Mouse (Mus musculus) cerebellum, postnatal 4 days (tissue): ENCODE measurements at regions not wholly inside any gene's neighbourhood (a gene's known extent, or its start where the extent isn't known, plus 50 kb on each side); places are given as distances from the start of the nearest gene placed in this dataset.
A peak's percentile ranks its signal among the peaks of the same experiment; 100 is the strongest.

ENCODE experiments used
- DNase-seq, 2 experiments: peaks; one replicate each; pipeline ENCODE4 v3.0.0; 2022; ENCODE audit warnings: low spot score in 2 of 2, mixed read lengths in 1 of 2

DNA sequence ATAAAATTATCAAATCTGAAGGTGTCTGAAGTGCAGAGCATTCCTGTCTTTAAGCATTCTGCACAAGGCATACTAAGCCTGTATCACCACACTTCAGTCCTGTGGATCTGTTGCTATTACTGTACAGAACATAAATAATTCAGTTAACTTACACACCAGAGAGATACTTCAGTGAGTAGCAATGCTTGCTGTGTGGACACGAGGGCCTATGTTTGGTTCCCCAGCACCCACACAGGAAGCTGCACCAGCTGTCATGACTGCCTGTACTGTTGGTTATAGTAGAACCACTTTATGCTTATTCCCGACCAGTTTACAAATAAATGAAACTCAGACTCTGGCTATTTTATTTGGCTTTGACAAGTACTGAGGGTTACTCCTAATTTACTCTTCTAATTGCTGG, 271.7 kb downstream of the Slc30a10 start:
- no peak for DNase-seq

DNA sequence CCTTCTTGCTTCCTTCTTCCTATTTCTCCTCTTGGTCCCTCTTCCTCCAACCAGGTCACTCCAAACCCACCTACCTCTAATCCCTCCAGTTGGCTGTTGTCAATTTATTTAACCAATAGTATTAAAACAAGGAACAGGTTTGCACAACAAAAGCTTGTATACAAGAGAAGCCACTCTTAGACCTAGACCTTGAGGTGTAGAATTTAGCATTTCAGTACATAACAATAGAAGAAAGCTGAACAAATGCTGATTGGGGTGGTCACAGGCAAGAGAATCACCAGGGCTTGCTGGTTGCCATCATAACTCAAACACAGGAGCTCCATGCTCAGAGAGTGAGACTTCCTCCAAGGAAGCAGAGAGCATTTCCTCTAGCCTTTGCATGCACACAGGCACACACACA, 272.2 kb downstream of the Slc30a10 start:
- DNase-seq = no peak

DNA sequence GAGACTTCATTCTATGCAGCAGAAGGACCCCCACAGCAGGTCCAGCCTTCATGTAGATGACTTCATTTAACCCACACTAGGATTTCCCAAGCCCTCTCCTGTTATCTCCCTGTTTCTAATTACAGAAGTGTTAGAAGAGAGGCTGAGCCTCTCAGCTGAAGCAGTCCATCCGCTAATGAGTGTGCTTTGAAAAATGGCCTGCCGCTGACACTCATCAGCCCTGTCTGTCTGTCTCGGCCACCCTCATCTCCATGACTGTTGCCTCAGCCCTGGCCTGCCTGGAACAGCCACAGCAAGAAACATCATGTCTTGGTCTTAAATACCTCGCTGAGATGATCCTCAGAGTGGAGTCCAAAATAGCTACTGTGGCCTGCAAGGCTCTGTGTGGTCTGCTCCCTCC, 273.1 kb downstream of the Slc30a10 start:
- no peak for DNase-seq

DNA sequence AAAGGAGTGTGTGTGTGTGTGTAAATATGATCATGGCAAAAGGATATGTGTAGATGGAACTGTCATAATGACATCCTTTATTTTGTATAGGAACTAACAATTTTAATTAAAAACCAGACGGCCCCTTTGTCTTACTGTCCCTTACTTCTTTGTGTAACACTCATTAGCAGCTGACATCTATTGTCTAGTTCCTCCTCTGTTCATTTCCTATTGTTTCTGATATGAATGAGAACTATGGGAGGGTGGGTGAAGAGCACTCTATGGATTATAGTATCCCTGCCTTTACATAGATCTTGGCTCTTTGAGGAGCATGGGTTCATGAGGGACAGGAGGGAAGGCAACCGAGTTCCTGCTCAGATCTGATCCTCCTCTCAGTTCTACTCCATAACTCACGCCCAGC, 273.8 kb downstream of the Slc30a10 start:
- DNase-seq = no peak

DNA sequence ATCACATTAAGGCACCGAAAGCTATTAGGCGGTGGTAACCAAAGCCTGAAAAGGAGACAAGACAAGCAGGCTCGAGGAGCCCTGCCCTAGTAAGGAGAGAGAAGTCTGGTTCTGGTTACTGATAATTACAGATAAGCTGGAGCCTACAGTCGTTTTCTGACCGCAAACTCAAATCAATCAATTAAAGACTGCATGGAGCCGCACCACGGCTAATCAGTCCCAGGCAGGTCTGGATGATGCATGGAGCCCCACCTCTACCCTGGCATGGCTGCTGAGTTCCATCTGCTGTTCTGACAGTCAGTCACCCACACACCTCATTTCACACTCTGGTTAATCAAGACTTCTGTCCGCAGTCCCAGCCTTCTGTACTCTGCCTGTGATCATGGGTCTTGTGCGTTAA, 276.4 kb downstream of the Slc30a10 start:
- no peak for DNase-seq

DNA sequence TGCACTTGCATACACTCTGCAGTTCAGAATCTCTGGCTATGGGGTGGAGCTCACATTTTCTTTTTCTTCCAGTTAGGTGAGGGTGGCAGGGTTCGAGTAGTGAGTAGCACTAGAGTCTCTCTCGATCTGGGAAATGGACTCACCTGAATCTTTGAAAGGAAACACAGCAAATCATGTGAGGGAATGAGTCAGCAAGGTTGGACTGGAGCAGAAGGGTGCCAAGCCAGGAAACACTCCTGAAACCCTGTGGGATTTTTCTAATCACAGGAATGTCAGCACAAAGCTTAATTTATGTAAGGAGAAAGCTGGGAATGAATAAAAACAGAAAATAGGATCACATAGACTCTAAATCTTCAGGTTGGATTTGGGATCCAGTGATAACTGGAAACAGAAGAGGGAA, 282.1 kb downstream of the Slc30a10 start:
- DNase-seq = no peak

DNA sequence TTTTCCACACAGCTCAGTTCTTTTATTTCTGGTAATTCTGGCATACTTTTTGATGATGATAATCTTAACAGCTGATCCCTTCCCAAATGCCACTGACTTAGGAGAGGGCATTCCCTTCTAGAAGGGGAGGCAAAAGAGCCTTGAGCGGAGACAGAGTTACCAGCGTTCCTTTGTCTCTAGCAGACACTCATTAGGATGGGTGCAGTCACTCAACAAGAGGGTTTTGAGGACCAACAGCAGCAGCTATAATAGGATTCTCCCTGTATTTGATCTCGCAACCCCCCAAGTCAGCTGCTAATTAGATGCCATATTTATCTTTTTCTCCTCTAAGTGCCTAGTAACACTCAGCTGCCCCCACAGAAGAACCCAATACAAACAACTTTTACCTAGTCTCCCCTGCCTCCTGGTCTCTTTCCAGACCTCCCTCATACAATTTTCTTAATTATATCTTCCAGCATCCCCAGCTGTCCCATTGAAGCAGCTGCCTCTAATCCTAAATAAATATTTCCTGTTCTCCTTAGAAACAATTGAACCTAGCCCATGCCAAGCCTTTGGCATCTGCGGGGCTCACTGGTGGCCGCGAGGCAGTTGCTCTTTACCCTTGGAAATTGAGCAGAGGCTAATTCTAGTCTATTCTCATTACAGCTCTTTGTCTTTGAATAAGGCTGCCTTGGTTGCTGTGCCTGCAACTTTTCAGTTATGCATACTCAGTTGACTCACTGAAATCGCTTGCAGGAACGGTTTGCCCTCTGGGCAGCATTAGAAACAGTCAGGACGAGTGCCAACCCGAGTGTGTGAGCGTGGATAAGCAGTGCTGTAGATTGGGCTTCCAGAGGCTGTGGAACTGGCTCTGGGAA, 286.6 kb downstream of the Slc30a10 start:
- DNase-seq = peak in 1 of 2 experiments; percentile 11

DNA sequence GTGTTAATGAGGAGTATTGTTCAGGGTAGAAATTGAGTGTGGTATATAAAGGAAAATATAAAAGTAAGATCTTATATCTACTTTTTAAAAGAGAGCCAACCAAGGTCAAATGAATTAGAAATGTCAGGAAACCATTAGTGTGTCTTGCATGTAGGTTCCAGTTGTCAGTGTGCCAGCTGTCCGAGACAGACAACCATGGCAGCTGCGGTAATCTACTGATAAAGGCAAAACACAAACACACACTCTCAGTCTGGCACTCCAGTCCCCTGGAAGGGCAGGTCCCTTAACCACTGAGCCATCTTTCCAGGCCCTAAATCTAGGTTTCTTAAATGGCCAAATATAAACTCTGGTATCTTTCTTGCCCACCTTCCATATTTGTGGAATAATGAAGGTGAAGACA, 294.6 kb downstream of the Slc30a10 start:
- DNase-seq = no peak

DNA sequence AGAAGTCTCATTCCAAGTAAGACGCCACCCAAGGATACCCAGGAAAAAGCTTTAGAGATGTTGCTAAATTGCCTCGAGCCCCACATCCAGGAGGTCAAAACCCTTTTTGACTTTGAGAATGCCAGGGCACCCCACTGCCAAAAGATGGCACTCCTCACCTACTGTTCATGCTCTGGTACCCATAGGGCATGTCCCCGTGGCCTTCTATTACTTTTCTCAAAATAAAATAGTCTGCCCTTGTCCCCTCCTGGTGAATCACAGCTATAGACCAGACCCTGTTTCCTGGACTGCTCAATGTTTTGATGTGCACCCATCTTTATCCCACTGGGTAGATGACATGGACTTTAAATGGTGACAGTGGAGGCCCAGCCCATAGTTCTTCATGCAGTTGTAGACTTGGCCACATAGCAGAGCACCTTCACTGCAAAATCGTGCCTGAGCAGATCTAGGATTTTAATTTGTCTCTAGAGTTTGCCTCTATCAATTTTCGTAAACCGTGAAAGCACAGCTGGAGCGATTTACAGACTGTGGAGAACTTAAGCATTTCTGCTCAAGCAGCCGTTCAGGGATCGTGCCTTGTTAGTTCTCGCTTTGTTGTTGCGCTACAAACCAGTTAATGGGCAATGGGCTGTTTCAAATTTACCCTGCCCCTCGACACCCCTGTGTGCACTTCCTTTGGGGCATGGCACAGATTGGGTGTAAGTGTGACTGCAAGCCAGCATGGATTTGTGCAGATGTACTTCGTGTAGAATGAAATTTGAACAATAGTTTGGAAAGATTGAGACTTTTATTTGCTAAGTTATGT, 300.0 kb downstream of the Slc30a10 start:
- DNase-seq = peak in 1 of 2 experiments; percentile 4

DNA sequence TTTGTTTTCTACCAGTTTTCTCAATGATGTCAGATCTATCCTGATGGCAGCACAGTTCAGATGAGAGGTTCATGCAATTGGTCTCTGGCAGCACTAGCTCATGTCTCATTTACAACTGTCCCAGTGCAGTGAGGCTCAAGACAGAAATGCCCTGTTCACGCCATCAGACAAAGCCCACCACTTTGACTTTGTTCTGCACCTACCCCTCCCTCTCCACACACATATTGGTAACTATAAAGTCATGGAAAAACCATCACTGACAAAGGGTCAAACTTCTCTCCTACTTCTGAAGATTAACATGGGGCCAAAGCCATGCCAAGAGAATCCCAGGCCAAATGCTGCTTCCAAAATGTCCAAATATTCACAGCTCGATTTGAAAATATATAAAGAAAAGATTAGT, 302.7 kb downstream of the Slc30a10 start:
- no peak for DNase-seq

DNA sequence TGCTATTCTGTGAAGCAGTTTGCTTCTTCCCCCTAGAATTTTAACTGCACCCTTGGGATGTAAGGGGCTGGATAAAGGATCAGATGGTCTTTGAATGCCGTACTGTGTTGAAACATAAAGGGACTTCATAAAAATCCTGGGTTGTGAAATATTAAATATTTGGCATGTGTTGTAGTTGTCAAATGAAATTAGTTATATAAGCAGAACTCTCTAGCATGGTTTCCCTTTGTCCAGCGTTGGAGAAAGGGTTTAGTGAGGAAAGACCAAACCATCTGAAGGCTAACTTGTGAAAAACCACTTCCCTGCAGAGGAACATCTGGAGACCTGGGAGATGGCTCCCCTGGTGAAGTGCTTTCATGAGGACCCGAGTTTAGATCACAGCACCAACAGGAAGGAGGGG, 319.6 kb downstream of the Slc30a10 start:
- DNase-seq = no peak

DNA sequence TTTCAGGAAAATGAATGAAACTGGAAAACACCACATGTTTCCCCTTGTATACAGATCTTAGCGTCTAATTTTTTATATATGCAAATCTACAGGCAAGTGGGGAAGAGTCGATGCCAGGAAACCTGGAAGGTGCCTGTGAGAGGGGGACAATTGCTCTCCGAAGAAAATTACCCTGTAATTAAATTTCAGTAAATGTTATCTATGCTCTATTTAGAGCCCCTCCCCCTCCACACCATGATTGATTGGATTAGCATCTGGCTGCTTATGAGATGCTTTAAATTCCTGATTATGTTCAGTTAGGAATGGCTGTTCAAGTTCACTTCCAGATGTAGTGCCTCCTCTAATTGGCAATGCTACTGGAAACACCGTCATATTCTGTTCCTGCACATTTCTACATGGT, 325.0 kb downstream of the Slc30a10 start:
- DNase-seq = no peak

DNA sequence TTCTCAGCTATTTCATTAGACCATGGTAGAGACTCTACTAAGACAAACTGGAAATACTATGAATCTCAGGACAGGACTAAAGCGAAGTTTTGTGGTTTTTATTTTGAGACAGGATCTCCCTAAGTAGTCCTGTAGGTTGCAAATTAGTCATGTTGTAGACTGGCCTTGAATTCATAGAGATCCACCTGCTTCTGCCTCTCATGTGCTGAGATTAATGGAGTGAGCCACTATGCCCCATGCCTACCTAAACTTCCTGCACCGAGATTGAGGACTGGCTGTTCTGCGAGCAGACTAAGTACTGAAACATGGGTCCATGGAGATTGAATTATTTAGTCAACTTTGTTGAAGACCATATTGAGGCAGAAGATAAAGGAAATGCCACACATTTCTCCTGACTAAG, 315.0 kb downstream of the Lyplal1 start:
- DNase-seq = no peak

DNA sequence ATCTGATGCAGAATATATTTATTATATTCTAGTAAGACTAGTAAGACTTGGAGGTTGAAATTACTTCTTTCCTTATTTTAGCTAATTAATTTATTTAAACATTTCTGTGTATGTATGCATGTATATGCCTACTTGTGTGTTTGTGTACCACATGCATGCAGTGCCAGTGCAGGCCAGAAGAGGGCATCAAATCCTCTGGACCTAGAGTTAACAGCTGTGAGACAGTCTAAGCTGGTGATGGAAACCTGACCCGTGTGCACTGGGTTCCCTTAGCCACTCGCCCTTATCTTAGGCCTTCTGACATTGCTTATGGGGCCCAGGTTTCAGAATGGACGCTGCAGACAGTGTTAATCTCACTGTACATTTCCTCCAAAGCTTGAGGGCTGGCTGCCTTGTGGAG, 302.2 kb downstream of the Lyplal1 start:
- no peak for DNase-seq

DNA sequence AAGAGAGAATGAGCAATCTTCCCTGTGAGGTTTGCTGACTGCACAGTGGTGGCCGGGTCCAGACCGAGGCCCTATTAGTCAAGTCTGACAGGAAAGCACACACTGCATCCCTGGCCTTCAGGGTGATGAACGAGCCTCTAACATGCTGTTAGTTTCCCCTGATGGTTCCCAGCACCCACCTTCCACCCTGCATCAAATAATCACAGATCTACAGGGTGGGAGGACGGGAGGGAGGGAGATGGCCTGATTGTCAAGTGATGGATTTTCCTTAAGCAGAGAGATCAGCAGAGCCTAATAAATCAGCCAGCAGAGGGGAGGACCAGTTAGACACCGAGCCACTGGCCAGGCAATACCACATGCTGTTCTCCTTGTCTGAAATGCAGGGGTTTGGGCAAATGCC, 298.1 kb downstream of the Lyplal1 start:
- DNase-seq = no peak

DNA sequence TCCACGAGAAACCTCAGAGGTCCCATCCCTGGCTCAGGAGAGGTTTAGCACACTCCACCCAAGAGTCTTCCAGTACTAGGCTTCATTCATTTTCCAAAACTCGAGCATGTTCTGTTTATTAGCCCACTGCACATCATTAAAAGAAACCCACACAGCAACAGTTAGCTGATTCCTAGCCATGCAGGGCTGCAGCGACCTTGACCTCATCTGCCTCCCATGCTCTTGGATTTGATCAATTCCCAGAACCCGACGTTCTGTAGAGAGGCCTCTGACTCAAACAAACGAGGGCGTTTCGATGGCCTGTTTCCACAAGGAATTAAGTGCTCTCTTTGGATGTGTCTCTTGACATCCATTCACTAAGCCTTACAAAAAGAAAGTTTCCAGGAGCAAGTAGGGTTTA, 294.9 kb downstream of the Lyplal1 start:
- no peak for DNase-seq

DNA sequence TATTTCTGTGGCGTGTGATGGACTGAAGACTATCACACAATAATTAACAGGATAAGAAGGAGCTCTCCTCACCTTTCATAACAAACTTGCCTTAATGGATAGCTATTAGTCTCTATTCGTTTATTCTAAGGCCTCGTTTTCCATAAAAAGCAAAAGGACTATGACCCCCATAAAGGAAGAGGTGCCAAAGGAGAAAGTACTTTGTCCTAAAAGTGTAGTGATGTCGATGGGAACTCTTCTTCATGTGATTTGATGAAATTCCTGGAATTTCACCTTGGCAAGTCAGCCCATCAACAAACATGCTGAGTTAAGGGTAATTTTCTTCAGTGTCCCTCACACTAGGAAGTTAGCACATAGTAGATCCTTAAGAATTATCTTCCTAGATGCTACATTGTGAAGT, 293.9 kb downstream of the Lyplal1 start:
- no peak for DNase-seq

DNA sequence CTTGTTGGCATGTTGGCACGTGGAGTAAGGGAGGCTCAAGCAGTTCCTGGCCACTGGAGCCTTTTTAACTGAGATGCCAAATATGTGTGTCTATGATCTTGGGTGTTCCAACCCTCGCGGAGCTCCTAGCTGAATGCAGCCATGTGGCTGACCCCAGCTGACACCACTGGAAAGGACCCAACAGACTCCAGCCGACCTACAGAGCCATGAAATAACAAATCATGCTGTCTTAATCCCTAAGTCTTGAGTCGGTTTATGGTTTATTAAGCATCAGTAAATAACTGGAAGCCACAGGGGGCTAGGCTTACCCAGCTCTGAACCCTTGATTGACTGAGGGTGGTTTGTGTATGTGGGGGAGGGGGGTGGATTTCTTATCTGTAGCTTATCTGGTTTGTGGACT, 293.2 kb downstream of the Lyplal1 start:
- DNase-seq = peak in 1 of 2 experiments; percentile 30

DNA sequence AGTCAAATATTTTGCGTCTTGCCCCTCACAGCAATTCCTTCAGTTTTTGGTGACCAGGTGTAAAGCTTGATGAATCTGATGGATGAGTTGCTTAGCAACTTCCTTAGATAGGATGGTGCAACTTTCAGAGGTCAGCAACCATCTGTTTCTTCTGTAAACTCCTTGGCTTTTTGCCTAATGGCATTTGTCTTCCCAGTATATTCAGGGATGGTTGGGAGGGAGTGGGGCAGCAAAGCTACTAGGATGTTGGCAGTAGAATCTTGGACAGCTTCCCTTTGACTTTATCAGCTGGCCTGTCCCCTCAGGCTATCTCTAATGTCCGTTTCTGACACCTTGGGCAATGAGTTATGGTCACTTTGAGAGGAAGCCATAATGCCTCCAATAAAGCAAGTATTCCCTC, 289.1 kb downstream of the Lyplal1 start:
- no peak for DNase-seq

DNA sequence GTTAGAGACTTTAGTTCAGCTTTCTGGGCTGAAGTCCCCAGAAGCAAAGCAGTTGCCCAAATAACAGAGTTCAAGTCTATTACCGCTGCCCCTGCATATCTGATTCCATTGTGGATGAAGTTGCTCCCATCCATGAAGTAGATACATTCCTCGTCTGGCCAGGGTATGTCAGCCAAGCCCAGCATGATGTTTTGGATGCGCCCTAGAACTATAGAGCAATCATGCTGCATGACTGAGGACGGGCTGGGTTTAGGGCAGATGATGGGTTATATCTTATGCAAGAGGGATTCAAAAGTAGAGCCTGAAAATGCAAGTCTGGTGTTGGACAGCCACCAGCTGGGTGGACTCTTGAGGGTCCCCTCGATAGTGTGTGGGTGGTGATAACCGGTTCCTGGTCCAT, 288.6 kb downstream of the Lyplal1 start:
- peak in 1 of 2 experiments; percentile 52 for DNase-seq

DNA sequence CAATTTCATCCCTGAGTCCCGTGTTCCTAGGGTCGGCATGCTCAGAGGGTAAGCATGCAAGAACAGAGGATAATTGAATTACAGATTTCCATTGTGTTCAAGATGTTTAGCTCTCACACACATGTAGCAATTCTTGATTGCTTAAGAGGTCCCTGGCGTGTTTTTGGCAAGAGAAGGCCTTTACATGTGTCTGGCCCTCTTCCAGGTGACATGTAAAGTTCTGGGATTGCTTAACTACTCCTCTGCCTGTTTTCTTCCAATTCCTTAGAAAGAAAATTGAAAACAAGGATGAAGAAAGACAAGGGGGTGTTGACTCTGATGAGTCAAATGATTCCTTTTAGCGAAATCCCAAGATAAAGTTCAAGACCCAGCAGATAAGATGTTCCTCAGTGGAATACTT, 285.1 kb downstream of the Lyplal1 start:
- DNase-seq = no peak

DNA sequence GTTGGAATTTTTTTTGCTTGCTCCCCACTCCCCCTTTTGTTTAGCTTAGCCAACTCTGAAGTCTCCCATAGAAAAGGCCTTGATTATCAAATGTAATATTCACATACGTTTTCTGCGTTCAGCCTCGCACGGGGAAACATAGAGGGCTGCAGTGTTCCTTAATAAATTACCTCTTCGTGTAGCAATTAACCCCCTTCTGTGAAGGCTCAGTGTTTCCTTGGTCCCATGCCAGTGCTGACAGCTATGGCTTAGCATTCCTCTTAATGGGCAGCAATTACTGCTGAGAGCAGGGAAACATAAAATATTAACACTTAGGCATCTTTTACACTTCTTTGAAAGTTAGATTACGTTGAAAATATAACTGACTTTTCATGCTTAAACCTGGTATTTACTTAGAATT, 282.9 kb downstream of the Lyplal1 start:
- no peak for DNase-seq

DNA sequence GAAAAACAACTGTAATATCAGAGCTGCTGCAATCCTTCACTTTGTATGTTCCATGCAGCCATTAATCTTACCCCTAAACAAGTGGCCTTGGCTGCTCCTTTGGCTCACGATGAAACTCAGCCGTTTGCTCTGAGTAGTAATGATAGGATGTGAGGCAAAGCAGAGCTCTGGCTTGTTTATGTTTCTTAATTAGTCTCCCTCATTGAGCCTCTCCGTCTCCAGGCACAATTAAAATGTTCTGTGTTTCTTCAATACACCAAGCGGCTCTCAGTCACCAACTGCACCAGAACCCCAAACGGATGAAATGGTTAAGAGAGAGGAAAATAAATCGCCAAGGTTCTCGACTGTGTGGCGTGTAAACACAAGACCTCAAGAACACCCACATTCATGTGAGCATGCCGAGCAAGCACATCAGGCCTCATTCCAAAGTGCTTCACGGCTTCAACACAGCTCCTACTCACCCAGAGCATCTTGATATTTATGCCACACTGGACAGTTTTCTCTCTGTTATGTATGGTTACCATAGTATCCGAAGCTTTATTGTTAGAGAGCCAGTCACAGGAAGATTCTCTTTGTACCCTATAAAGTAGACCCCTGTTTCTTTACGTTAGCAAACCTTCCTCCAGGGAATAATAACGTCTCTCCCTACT, 280.4 kb downstream of the Lyplal1 start:
- DNase-seq = no peak
